Mouse (Mus musculus): ENCODE results near the gene Fam155a. TPM values are rescaled to one million over a fixed set of nuclear protein-coding genes. Genes with fewer than 3 reads are reported as not detected.

The Fam155a gene
- polyA plus RNA-seq, 1 experiment from 2014 or later: 1.2 TPM

GRCm38 (mm10) chr8:9185200-9185599 lies 585.8 kb downstream of the Fam155a start:
- H3K27ac ChIP-seq: no peak overlapping the region
- H3K9ac ChIP-seq: no peak overlapping the region
- no peak overlapping the region for H3K4me2 ChIP-seq
- H3K4me1 ChIP-seq: no peaks in the 10 kb centered on the region
- H3K9me3 ChIP-seq: no peaks in the 10 kb centered on the region
- H3K4me3 ChIP-seq (replicated peaks): no peak overlapping the region
- no peaks in the 10 kb centered on the region for H3K27me3 ChIP-seq (replicated peaks)
- WGBS: 43% methylated on average over 2 of the region's 2 CpGs
- H3K36me3 ChIP-seq: no peaks in the 10 kb centered on the region
- no peak for ATAC-seq (ENCODE audit: insufficient read depth, low FRiP score, low read depth)

- Histone ChIP-seq H3K27me3 (replicated peaks) (no peaks in the 10 kb centered on the region), H3K36me3 (no peaks in the 10 kb centered on the region), H3K27ac (no peak overlapping the region), H3K4me3 (replicated peaks) (no peak overlapping the region), H3K9ac (no peak overlapping the region), H3K4me1 (no peaks in the 10 kb centered on the region), H3K4me2 (no peak overlapping the region), H3K9me3 (no peaks in the 10 kb centered on the region)
- WGBS: 91% methylated on average over 7 of the region's 7 CpGs
- no peak for ATAC-seq (ENCODE audit: insufficient read depth, low FRiP score, low read depth)
Measured at GRCm38 (mm10) chr8:9182461-9182860, 588.5 kb downstream of the Fam155a start.

GRCm38 (mm10) chr8:9180686-9181315 lies 590.2 kb downstream of the Fam155a start:
- Histone ChIP-seq H3K9me3 (no peaks in the 10 kb centered on the region), H3K4me1 (0 out of 2 replicates have a peak, but pooled peaks cover 2% of the 10 kb centered on the region), H3K27me3 (replicated peaks) (no peaks in the 10 kb centered on the region), H3K9ac (no peak overlapping the region), H3K4me3 (replicated peaks) (no peak overlapping the region), H3K4me2 (no peak overlapping the region), H3K27ac (no peak overlapping the region), H3K36me3 (no peaks in the 10 kb centered on the region)
- ATAC-seq (ENCODE audit: insufficient read depth, low FRiP score, low read depth): no peak
- 73% methylated on average over 17 of the region's 17 CpGs for WGBS

- Histone ChIP-seq H3K4me3 (replicated peaks) (no peak overlapping the region), H3K9me3 (no peaks in the 10 kb centered on the region), H3K27me3 (replicated peaks) (no peaks in the 10 kb centered on the region), H3K36me3 (no peaks in the 10 kb centered on the region), H3K4me1 (peaks cover 5% of the 10 kb centered on the region; the same call in 1 of the 2 replicates), H3K27ac (no peak overlapping the region), H3K9ac (no peak overlapping the region), H3K4me2 (no peak overlapping the region)
- 80% methylated on average over 7 of the region's 7 CpGs for WGBS
- no peak for ATAC-seq (ENCODE audit: insufficient read depth, low FRiP score, low read depth)
Measured at GRCm38 (mm10) chr8:9176974-9177373, 594.0 kb downstream of the Fam155a start.

GRCm38 (mm10) chr8:9174865-9175565 lies 595.9 kb downstream of the Fam155a start:
- no peaks in the 10 kb centered on the region for H3K9me3 ChIP-seq
- no peaks in the 10 kb centered on the region for H3K27me3 ChIP-seq (replicated peaks)
- H3K4me1 ChIP-seq: peaks cover 5% of the 10 kb centered on the region; the same call in 1 of the 2 replicates
- ATAC-seq (ENCODE audit: insufficient read depth, low FRiP score, low read depth): no peak
- H3K4me2 ChIP-seq: no peak overlapping the region
- H3K27ac ChIP-seq: no peak overlapping the region
- no peaks in the 10 kb centered on the region for H3K36me3 ChIP-seq
- no peak overlapping the region for H3K4me3 ChIP-seq (replicated peaks)
- 23% methylated on average over 9 of the region's 9 CpGs for WGBS
- no peak overlapping the region for H3K9ac ChIP-seq

- H3K9me3 ChIP-seq: no peaks in the 10 kb centered on the region
- WGBS: 50% methylated on average over 5 of the region's 5 CpGs
- no peak overlapping the region for H3K4me2 ChIP-seq
- H3K4me3 ChIP-seq (replicated peaks): no peak overlapping the region
- peak; percentile 53; the same call in 1 of the 2 replicates for ATAC-seq (ENCODE audit: insufficient read depth, low FRiP score, low read depth)
- H3K27ac ChIP-seq: no peak overlapping the region; the same call in 1 of the 2 replicates
- peaks cover 9% of the 10 kb centered on the region for H3K4me1 ChIP-seq
- no peaks in the 10 kb centered on the region for H3K36me3 ChIP-seq
- no peaks in the 10 kb centered on the region for H3K27me3 ChIP-seq (replicated peaks)
- no peak overlapping the region for H3K9ac ChIP-seq
Measured at GRCm38 (mm10) chr8:9171848-9172247, 599.1 kb downstream of the Fam155a start.

- Histone ChIP-seq H3K27ac (no peak overlapping the region), H3K4me2 (no peak overlapping the region), H3K27me3 (replicated peaks) (no peaks in the 10 kb centered on the region), H3K4me1 (peaks cover 7% of the 10 kb centered on the region), H3K9ac (no peak overlapping the region), H3K9me3 (no peaks in the 10 kb centered on the region), H3K36me3 (no peaks in the 10 kb centered on the region), H3K4me3 (replicated peaks) (no peak overlapping the region)
- 34% methylated on average over 10 of the region's 10 CpGs for WGBS
- no peak for ATAC-seq (ENCODE audit: insufficient read depth, low FRiP score, low read depth)
Measured at GRCm38 (mm10) chr8:9167995-9168394, 603.0 kb downstream of the Fam155a start.

GRCm38 (mm10) chr8:9161606-9162005 lies 609.4 kb downstream of the Fam155a start:
- H3K9ac ChIP-seq: no peak overlapping the region
- H3K27ac ChIP-seq: no peak overlapping the region
- no peaks in the 10 kb centered on the region for H3K4me1 ChIP-seq
- H3K27me3 ChIP-seq (replicated peaks): no peaks in the 10 kb centered on the region
- H3K36me3 ChIP-seq: no peaks in the 10 kb centered on the region
- H3K4me2 ChIP-seq: no peak overlapping the region
- no peaks in the 10 kb centered on the region for H3K9me3 ChIP-seq
- ATAC-seq (ENCODE audit: insufficient read depth, low FRiP score, low read depth): no peak
- WGBS: 64% methylated on average over 4 of the region's 4 CpGs
- H3K4me3 ChIP-seq (replicated peaks): no peak overlapping the region

GRCm38 (mm10) chr8:9159322-9159721 lies 611.6 kb downstream of the Fam155a start:
- Histone ChIP-seq H3K27ac (no peak overlapping the region), H3K27me3 (replicated peaks) (no peaks in the 10 kb centered on the region), H3K4me2 (no peak overlapping the region), H3K9me3 (no peaks in the 10 kb centered on the region), H3K9ac (no peak overlapping the region), H3K36me3 (no peaks in the 10 kb centered on the region), H3K4me1 (no peaks in the 10 kb centered on the region), H3K4me3 (replicated peaks) (no peak overlapping the region)
- WGBS: 65% methylated on average over 7 of the region's 7 CpGs
- ATAC-seq (ENCODE audit: insufficient read depth, low FRiP score, low read depth): no peak

- Histone ChIP-seq H3K4me2 (no peak overlapping the region), H3K4me3 (replicated peaks) (no peak overlapping the region), H3K9ac (no peak overlapping the region), H3K27ac (no peak overlapping the region), H3K27me3 (replicated peaks) (no peaks in the 10 kb centered on the region), H3K9me3 (no peaks in the 10 kb centered on the region), H3K4me1 (no peaks in the 10 kb centered on the region), H3K36me3 (no peaks in the 10 kb centered on the region)
- no peak for ATAC-seq (ENCODE audit: insufficient read depth, low FRiP score, low read depth)
- 71% methylated on average over 13 of the region's 13 CpGs for WGBS
Measured at GRCm38 (mm10) chr8:9158652-9159051, 612.3 kb downstream of the Fam155a start.

- H3K4me1 ChIP-seq: no peaks in the 10 kb centered on the region
- ATAC-seq (ENCODE audit: insufficient read depth, low FRiP score, low read depth): no peak
- H3K4me3 ChIP-seq (replicated peaks): no peak overlapping the region
- H3K27me3 ChIP-seq (replicated peaks): no peaks in the 10 kb centered on the region
- no peaks in the 10 kb centered on the region for H3K36me3 ChIP-seq
- H3K4me2 ChIP-seq: no peak overlapping the region
- no peak overlapping the region for H3K9ac ChIP-seq
- H3K9me3 ChIP-seq: no peaks in the 10 kb centered on the region
- WGBS: 27% methylated on average over 23 of the region's 23 CpGs
- no peak overlapping the region for H3K27ac ChIP-seq
Measured at GRCm38 (mm10) chr8:9157141-9157781, 613.7 kb downstream of the Fam155a start.
